Mouse (Mus musculus) forebrain, embryonic 14.5 days (tissue): Measurements from ENCODE around the gene Cmtm8. TPM values are rescaled to one million over a fixed set of nuclear protein-coding genes. Genes with fewer than 3 reads are reported as not detected.
A peak's percentile ranks its signal among the peaks of the same experiment; 100 is the strongest.

Experiments used
- ATAC-seq: fragments of 200-750 bp; cut with Nextera tagmentation; 2 replicates; pipeline ENCODE4 v1.8.0; 2017; ENCODE audit warnings: mild to moderate bottlenecking, moderate library complexity
- DNase-seq: peaks from one replicate; pipeline ENCODE4 v3.0.0-alpha.2; 2015; ENCODE audit warnings: low spot score
- H3K27ac ChIP-seq: fragments of 300-500 bp; sonication (generic); 2 replicates; pipeline ENCODE4 v1.5.1; 2014; ENCODE audit warnings: low read depth, mild to moderate bottlenecking, control low read depth, low read length, moderate library complexity
- H3K27me3 ChIP-seq: fragments of 300-500 bp; sonication (generic); replicated peaks from 2 replicates; pipeline ENCODE4 v1.6.1; 2014; ENCODE audit warnings: low read length, control low read depth, mixed read lengths; ENCODE audit not compliant: control insufficient read depth, insufficient read depth
- H3K36me3 ChIP-seq: fragments of 300-500 bp; sonication (generic); 2 replicates; pipeline ENCODE4 v1.6.1; 2014; ENCODE audit warnings: low read length, control low read depth; ENCODE audit not compliant: control insufficient read depth, insufficient read depth
- H3K4me1 ChIP-seq: fragments of 300-500 bp; sonication (generic); 2 replicates; pipeline ENCODE4 v1.6.1; 2014; ENCODE audit warnings: antibody characterized with exemption, low read length, control low read depth; ENCODE audit not compliant: control insufficient read depth, insufficient read depth
- H3K4me2 ChIP-seq: fragments of 300-500 bp; sonication (generic); 2 replicates; pipeline ENCODE4 v1.6.1; 2014; ENCODE audit warnings: mild to moderate bottlenecking, control low read depth, low read length
- H3K4me3 ChIP-seq: fragments of 300-500 bp; sonication (generic); 2 replicates; pipeline ENCODE4 v1.5.1; 2014; ENCODE audit warnings: low read depth, low read length, control low read depth
- H3K9ac ChIP-seq: fragments of 300-500 bp; sonication (generic); 2 replicates; pipeline ENCODE4 v1.6.1; 2014; ENCODE audit warnings: mild to moderate bottlenecking, low read length, control low read depth, moderate library complexity
- H3K9me3 ChIP-seq: fragments of 300-500 bp; sonication (generic); replicated peaks from 2 replicates; pipeline ENCODE4 v1.6.1; 2016; ENCODE audit warnings: low read length, control low read depth, mixed read lengths; ENCODE audit not compliant: control insufficient read depth
- WGBS: fragments of 180-500 bp; shearing (Covaris S2); extraction: QIAGEN DNeasy Blood & Tissue Kit; methylation state at CpG from one replicate; pipeline ENCODE4 v1.1.7; 2014; 5-methylcytosine and 5-hydroxymethylcytosine counted together
- polyA plus RNA-seq: library from polyadenylated mRNA; unstranded; fragments of >200 nt; fragmentation: Nextera tagmentation; extraction: Ambion mirVana; gene quantifications from 2 replicates; pipeline ENCODE4 v1.2.1, GENCODE M21; 2014

Cmtm8 gene
- polyA plus RNA-seq = 8.7 and 9.5 TPM in 2 replicates

DNA sequence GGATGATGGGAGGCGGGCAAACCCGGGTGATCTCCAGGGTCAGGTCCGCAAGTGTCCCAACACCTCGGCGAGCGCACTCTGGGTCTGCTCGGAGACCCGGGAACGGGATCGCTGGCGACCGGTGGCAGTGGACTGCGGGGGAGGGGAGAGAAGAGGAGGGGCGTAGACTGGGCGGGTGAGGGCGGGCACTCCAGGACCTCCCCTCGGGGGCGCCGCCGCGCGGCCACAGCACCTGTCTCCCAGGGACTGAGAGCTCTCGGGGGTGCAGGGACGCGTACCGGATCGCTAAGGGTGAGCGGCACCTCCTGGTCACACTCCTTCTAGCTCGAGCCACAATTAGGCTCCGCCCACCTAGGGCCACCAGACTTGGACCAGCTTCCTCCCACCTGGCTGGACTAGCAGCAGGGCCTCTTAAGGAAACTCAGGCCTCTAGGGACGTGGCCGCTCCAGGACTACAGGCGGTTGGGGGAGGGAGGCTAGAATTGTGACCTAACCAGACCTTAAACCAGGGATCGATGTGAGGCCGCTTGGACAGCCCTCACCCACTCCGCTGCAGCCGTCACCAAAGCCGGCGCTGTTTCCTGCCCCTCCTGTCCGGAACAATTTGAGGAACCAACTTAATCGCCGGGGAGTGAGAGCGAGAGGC, at the start of gene Cmtm8:
Gene Cmtm8, minus strand, starts transcription at position 140 of the 646 bp plus-strand sequence.
- Histone ChIP-seq H3K4me3 (peak within 1 kb of the TSS; percentile 64), H3K4me1 (peaks cover 3% of the 10 kb centered on the region; the same call in 1 of the 2 replicates), H3K9me3 (no peaks in the 10 kb centered on the region), H3K9ac (peak within 1 kb of the TSS; percentile 70), H3K36me3 (no peaks in the 10 kb centered on the region), H3K27me3 (peaks cover 8% of the 10 kb centered on the region), H3K27ac (no peak within 1 kb of the TSS), H3K4me2 (peak within 1 kb of the TSS; percentile 96)
- peak; percentile 90 for ATAC-seq
- WGBS = under 1% methylated on average over 42 of the region's 43 CpGs
- DNase-seq = peak; percentile 55

DNA sequence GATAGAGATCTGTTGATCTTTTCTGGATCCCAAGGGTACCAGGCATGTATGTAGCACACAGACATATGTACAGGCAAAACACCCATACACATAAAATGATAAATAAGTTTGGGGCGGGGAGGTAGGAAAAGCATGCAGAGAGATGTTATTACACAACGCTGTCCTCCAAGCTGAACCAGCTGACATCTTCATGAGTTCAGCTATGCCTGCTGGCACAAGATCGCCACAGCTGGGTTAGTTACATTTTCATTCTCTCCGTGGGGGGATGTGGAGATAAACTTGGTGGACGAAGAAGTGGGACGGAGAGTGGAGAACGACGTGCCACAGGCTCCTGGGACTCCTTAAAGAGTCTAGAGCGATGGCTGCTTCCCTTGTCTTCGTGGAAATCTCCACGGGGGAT, 49.0 kb upstream of the Cmtm8 start:
- Histone ChIP-seq H3K27ac (no peak overlapping the region), H3K9me3 (no peaks in the 10 kb centered on the region), H3K4me3 (no peak overlapping the region), H3K27me3 (no peaks in the 10 kb centered on the region), H3K36me3 (no peaks in the 10 kb centered on the region), H3K9ac (no peak overlapping the region), H3K4me1 (no peaks in the 10 kb centered on the region), H3K4me2 (no peak overlapping the region)
- 95% methylated on average over 11 of the region's 11 CpGs for WGBS
- DNase-seq (no peak), ATAC-seq (no peak)

DNA sequence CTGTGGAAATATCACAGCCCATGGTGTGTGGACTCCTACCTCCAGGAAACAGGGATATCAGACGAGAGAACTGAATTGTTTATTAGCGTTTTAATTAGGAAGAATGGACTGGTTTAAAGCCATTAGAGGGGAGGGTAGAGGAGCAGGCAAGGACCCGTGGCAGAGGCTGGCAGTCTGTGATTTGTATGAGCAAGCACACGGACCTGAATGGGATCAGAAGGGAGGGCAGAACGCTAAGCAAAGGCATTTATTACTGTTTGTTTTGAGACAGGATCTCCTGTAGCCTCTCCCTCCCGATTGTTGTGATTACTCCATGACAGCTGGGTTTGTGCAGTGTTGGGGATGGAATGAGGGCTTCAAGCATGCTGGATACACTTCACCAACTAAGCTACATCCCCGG, 46.4 kb upstream of the Cmtm8 start:
- DNase-seq (no peak), ATAC-seq (no peak)
- WGBS = 36% methylated on average over 7 of the region's 7 CpGs
- no peak overlapping the region for H3K9ac ChIP-seq
- H3K4me2 ChIP-seq = no peak overlapping the region
- H3K4me1 ChIP-seq = no peaks in the 10 kb centered on the region
- no peaks in the 10 kb centered on the region for H3K36me3 ChIP-seq
- H3K27ac ChIP-seq = no peak overlapping the region
- no peaks in the 10 kb centered on the region for H3K27me3 ChIP-seq
- no peak overlapping the region for H3K4me3 ChIP-seq
- H3K9me3 ChIP-seq = no peaks in the 10 kb centered on the region

DNA sequence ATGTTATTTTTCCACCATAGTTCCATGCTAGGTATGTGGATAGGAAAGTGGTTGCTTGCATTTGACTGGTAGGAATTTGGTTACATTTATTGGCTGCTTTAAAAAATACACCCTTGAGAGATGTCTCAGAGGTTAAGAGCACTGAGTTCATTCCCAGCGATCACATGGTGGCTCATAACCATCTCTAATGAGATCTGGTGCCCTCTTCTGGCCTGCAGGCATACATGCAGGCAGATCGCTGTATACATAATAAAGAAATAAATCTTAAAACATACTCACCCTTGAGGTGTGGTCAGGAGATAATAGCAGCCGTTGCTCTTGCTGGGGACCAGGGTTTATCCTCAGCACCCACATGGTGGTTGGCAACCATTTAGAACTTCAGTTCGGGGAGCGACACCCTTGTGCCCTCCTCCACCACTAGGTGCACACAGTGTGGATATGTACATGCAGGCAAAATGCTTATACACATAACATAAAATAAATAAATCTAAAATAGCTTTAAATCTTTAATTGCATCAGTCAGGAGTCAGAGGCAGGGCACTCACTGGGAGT, 45.0 kb upstream of the Cmtm8 start:
- no peak overlapping the region for H3K27ac ChIP-seq
- WGBS = 88% methylated on average over 5 of the region's 5 CpGs

DNA sequence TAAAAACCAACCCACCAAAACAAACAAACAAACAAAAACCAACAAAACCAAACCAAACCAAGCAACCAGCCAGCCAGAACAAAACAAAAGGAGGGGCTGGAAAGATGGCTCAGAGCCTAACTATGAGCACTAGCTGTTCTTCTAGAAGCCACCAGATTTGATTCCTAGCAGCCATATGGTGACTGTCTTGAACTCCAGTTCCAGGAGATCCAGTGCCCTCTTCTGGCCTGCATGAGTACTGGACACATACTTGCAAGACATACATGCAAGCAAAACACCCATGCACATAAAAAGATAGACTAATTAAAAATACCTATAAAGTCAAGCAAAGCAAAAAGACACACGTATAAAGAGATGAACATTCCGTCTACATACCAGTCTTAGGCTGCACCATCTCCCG, 43.7 kb upstream of the Cmtm8 start:
- DNase-seq (peak; percentile 67), ATAC-seq (no peak)
- no peaks in the 10 kb centered on the region for H3K36me3 ChIP-seq
- H3K4me1 ChIP-seq = no peaks in the 10 kb centered on the region
- H3K9ac ChIP-seq = no peak overlapping the region
- no peaks in the 10 kb centered on the region for H3K27me3 ChIP-seq
- H3K27ac ChIP-seq = no peak overlapping the region
- H3K4me3 ChIP-seq = no peak overlapping the region
- WGBS = 85% methylated on average over 3 of the region's 3 CpGs
- H3K4me2 ChIP-seq = no peak overlapping the region
- H3K9me3 ChIP-seq = no peaks in the 10 kb centered on the region

More for the DNA sequence above, 45.0 kb upstream of the Cmtm8 start:
- H3K27me3 ChIP-seq = no peaks in the 10 kb centered on the region
- ATAC-seq = no peak
- no peak for DNase-seq
- no peak overlapping the region for H3K9ac ChIP-seq
- no peak overlapping the region for H3K4me3 ChIP-seq
- no peak overlapping the region for H3K4me2 ChIP-seq
- H3K9me3 ChIP-seq = no peaks in the 10 kb centered on the region
- no peaks in the 10 kb centered on the region for H3K4me1 ChIP-seq
- H3K36me3 ChIP-seq = no peaks in the 10 kb centered on the region

DNA sequence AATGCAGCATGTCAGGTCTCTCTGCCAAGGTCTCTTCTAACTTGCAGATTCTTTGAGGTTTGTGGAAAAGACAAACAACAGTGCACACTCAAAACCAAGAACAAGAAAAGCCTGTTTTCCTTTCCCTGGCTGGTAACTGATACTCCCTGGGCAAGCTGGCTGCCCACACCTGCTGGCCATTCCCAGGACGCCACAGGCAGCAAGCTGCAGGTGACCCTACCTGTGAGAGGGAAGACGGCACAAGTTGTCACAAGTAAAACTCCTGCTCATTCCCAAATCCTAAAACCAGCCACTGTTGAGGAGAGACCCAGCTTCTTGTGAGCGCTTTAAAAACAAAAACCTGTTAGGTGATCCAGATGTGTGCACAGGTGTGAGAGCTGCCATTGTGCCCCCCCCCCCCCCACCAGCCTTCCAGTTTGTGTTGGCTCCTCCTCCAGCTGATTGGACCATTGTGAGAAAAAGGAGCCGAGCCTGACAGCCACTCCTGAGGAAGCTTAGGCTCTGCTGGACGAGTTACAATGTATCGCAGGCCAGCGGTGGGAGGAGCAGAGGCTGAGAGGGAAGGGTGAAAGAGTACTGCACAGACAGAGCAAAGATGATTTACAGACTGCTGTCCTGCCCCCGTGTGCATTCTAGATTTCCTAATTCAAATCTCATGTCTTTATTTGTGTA, 42.2 kb upstream of the Cmtm8 start:
- Histone ChIP-seq H3K9ac (no peak overlapping the region), H3K4me1 (no peaks in the 10 kb centered on the region), H3K27ac (no peak overlapping the region), H3K27me3 (no peaks in the 10 kb centered on the region), H3K4me3 (no peak overlapping the region), H3K36me3 (no peaks in the 10 kb centered on the region), H3K4me2 (no peak overlapping the region), H3K9me3 (no peaks in the 10 kb centered on the region)
- DNase-seq (no peak), ATAC-seq (no peak)
- 23% methylated on average over 8 of the region's 8 CpGs for WGBS

DNA sequence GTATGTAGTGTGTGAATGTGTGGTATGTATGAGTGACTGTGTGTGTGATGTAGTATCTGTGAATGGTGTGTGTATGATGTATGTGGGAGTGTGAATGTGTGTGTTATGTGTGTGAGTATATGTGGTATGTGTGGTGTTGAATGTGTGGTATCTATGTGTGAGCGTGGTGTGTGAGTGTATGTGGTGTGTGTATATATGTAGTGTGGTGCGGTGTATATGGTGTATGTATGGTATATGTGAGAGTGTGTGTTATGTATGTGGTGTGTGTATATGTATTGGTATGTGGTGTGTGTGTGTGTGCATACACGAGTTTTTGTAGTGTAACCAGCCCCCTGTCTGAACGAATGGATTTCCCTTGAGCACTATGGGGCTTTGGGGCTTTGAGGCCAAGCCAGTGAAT, 41.6 kb upstream of the Cmtm8 start:
- Histone ChIP-seq H3K27me3 (no peaks in the 10 kb centered on the region), H3K4me2 (no peak overlapping the region), H3K4me3 (no peak overlapping the region), H3K9ac (no peak overlapping the region), H3K27ac (no peak overlapping the region), H3K36me3 (no peaks in the 10 kb centered on the region), H3K4me1 (no peaks in the 10 kb centered on the region), H3K9me3 (no peaks in the 10 kb centered on the region)
- no peak for DNase-seq
- no peak for ATAC-seq
- WGBS = 85% methylated on average over 4 of the region's 4 CpGs

DNA sequence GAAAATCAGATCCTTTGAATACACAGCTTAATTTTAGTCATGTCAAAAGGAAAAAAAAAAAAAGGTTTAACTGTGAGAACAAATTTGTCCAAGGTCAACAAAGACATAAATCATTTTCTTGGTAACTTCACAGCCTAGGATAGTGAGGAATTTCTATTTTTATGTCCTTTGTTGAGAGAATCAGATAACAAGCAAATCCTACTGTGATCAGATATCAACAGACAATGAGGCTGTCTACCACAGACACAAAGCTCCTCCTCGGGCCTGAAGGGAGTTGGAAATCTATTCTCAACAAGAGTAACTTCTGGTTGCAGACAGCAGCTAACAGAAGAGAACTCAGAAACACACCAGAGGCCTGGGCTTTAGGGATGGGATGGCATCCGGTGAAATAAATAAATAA, 38.0 kb upstream of the Cmtm8 start:
- Histone ChIP-seq H3K9ac (no peak overlapping the region), H3K27ac (no peak overlapping the region), H3K9me3 (no peaks in the 10 kb centered on the region), H3K36me3 (no peaks in the 10 kb centered on the region), H3K4me2 (no peak overlapping the region), H3K27me3 (no peaks in the 10 kb centered on the region), H3K4me3 (no peak overlapping the region), H3K4me1 (no peaks in the 10 kb centered on the region)
- ATAC-seq (no peak), DNase-seq (no peak)
- WGBS = 80% methylated on average over 2 of the region's 2 CpGs

DNA sequence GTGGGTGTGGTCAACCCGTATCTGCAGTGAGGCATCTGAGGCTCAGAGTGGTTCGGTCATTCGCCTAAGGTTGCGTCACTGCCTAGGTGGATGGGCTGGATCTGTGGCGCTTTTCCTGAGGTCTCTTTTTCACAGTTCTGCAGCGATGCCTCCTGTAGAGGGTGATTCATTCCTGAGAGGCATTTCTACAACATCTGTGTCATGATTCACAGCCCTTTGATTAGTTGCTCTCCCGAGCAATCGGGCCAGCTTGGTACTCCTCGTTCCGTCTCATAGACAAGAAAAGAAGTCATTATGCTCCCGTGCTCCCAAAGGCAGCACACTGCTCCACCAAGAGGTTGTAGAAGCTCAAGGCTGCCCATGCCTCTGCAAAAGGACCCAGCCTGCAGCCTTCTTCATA, 11.4 kb upstream of the Cmtm8 start:
- DNase-seq (no peak), ATAC-seq (no peak)
- Histone ChIP-seq H3K4me2 (no peak overlapping the region), H3K27me3 (no peaks in the 10 kb centered on the region), H3K4me3 (no peak overlapping the region), H3K36me3 (no peaks in the 10 kb centered on the region), H3K27ac (no peak overlapping the region), H3K4me1 (peaks cover 3% of the 10 kb centered on the region; the same call in 1 of the 2 replicates), H3K9me3 (no peaks in the 10 kb centered on the region), H3K9ac (no peak overlapping the region)
- 71% methylated on average over 11 of the region's 11 CpGs for WGBS
